Mouse (Mus musculus): Measurements from ENCODE around the gene Fance. TPM values are rescaled to one million over a fixed set of nuclear protein-coding genes. Genes with fewer than 3 reads are reported as not detected.

Gene Fance
- polyA plus RNA-seq, 2 experiments = 5.5 to 9.4 TPM

- H3K4me1 ChIP-seq (replicated peaks; ENCODE audit: control insufficient read depth in 2 of 2, insufficient read depth in 2 of 2, low read length in 1 of 2) = peaks cover 3 to 4% of the 10 kb centered on the region in 2 experiments; a peak in 1 of 4 replicates
- H3K36me3 ChIP-seq (replicated peaks; ENCODE audit: control insufficient read depth, insufficient read depth, low read depth) = no peaks in the 10 kb centered on the region
- 69% methylated on average over 7 of the region's 7 CpGs for WGBS (ENCODE audit: insufficient replicate concordance)
These were observed 24.2 kb downstream of the Fance start for GRCm38 (mm10) chr17:28337547-28337946.

GRCm38 (mm10) chr17:28340578-28340977, 27.3 kb downstream of the Fance start:
- DNase-seq (ENCODE audit: low read depth in 3 of 3, low spot score in 3 of 3) (no peak), ATAC-seq (ENCODE audit: insufficient read depth) (no peak)
- Histone ChIP-seq H3K27ac (no peak overlapping the region), H3K4me1 (replicated peaks; ENCODE audit: control insufficient read depth in 2 of 2, insufficient read depth in 2 of 2, low read length in 1 of 2) (peaks cover 3 to 4% of the 10 kb centered on the region in 2 experiments; a peak in 1 of 4 replicates), H3K4me3 (ENCODE audit: insufficient read depth in 1 of 2, low read depth in 2 of 2, low read length in 2 of 2) (no peak overlapping the region), H3K36me3 (replicated peaks; ENCODE audit: control insufficient read depth, insufficient read depth, low read depth) (no peaks in the 10 kb centered on the region), H3K4me2 (ENCODE audit: low read depth) (peak overlapping the region; percentile 16), H3K9ac (replicated peaks) (no peak overlapping the region), H3K27me3 (ENCODE audit: control insufficient read depth, insufficient read depth, low read length) (no peaks in the 10 kb centered on the region), H3K9me3 (ENCODE audit: control insufficient read depth, low read length) (no peaks in the 10 kb centered on the region)
- 48% methylated on average over 7 of the region's 7 CpGs for WGBS (ENCODE audit: insufficient replicate concordance)
- TF ChIP-seq CTCF (IDR thresholded peaks at IDR 0.05; ENCODE audit: low read depth) (no peak), EP300 (IDR thresholded peaks at IDR 0.05; ENCODE audit: low read depth) (no peak)

More at GRCm38 (mm10) chr17:28337547-28337946, 24.2 kb downstream of the Fance start:
- Histone ChIP-seq H3K27ac (no peak overlapping the region), H3K27me3 (ENCODE audit: control insufficient read depth, insufficient read depth, low read length) (no peaks in the 10 kb centered on the region), H3K4me3 (ENCODE audit: insufficient read depth in 1 of 2, low read depth in 2 of 2, low read length in 2 of 2) (no peak overlapping the region), H3K9ac (replicated peaks) (no peak overlapping the region), H3K4me2 (ENCODE audit: low read depth) (no peak overlapping the region), H3K9me3 (ENCODE audit: control insufficient read depth, low read length) (no peaks in the 10 kb centered on the region)
- TF ChIP-seq EP300 (IDR thresholded peaks at IDR 0.05; ENCODE audit: low read depth) (no peak), CTCF (IDR thresholded peaks at IDR 0.05; ENCODE audit: low read depth) (no peak)
- DNase-seq (ENCODE audit: low read depth in 3 of 3, low spot score in 3 of 3) = no peak
- no peak for ATAC-seq (ENCODE audit: insufficient read depth)

GRCm38 (mm10) chr17:28341091-28341490, 27.8 kb downstream of the Fance start:
- peaks cover 3 to 4% of the 10 kb centered on the region in 2 experiments; a peak in 2 of 4 replicates for H3K4me1 ChIP-seq (replicated peaks; ENCODE audit: control insufficient read depth in 2 of 2, insufficient read depth in 2 of 2, low read length in 1 of 2)
- no peak overlapping the region for H3K4me3 ChIP-seq (ENCODE audit: insufficient read depth in 1 of 2, low read depth in 2 of 2, low read length in 2 of 2)
- H3K9me3 ChIP-seq (ENCODE audit: control insufficient read depth, low read length) = no peaks in the 10 kb centered on the region
- H3K4me2 ChIP-seq (ENCODE audit: low read depth) = peak overlapping the region; percentile 16
- WGBS (ENCODE audit: insufficient replicate concordance) = 9% methylated on average over 24 of the region's 26 CpGs
- peak in 1 of 3 experiments; percentile 46 for DNase-seq (ENCODE audit: low read depth in 3 of 3, low spot score in 3 of 3)
- no peaks in the 10 kb centered on the region for H3K36me3 ChIP-seq (replicated peaks; ENCODE audit: control insufficient read depth, insufficient read depth, low read depth)
- ATAC-seq (ENCODE audit: insufficient read depth) = peak; percentile 66
- no peaks in the 10 kb centered on the region for H3K27me3 ChIP-seq (ENCODE audit: control insufficient read depth, insufficient read depth, low read length)
- no peak overlapping the region for H3K9ac ChIP-seq (replicated peaks)
- TF ChIP-seq EP300 (IDR thresholded peaks at IDR 0.05; ENCODE audit: low read depth) = no peak
- TF ChIP-seq CTCF (IDR thresholded peaks at IDR 0.05; ENCODE audit: low read depth) = no peak
- no peak overlapping the region for H3K27ac ChIP-seq

- Histone ChIP-seq H3K9me3 (ENCODE audit: control insufficient read depth, low read length) (no peaks in the 10 kb centered on the region), H3K4me3 (ENCODE audit: insufficient read depth in 1 of 2, low read depth in 2 of 2, low read length in 2 of 2) (no peak overlapping the region), H3K36me3 (replicated peaks; ENCODE audit: control insufficient read depth, insufficient read depth, low read depth) (no peaks in the 10 kb centered on the region), H3K4me1 (replicated peaks; ENCODE audit: control insufficient read depth in 2 of 2, insufficient read depth in 2 of 2, low read length in 1 of 2) (peaks cover 3 to 4% of the 10 kb centered on the region in 2 experiments; a peak in 3 of 4 replicates), H3K4me2 (ENCODE audit: low read depth) (no peak overlapping the region), H3K27me3 (ENCODE audit: control insufficient read depth, insufficient read depth, low read length) (peaks cover 3% of the 10 kb centered on the region), H3K27ac (no peak overlapping the region), H3K9ac (replicated peaks) (no peak overlapping the region)
- ATAC-seq (ENCODE audit: insufficient read depth) = no peak
- DNase-seq (ENCODE audit: low read depth in 3 of 3, low spot score in 3 of 3) = no peak
- TF ChIP-seq EP300 (IDR thresholded peaks at IDR 0.05; ENCODE audit: low read depth) (no peak), CTCF (IDR thresholded peaks at IDR 0.05; ENCODE audit: low read depth) (no peak)
- 51% methylated on average over 4 of the region's 4 CpGs for WGBS (ENCODE audit: insufficient replicate concordance)
These were observed 30.8 kb downstream of the Fance start for GRCm38 (mm10) chr17:28344050-28344607.

- TF ChIP-seq CTCF (IDR thresholded peaks at IDR 0.05; ENCODE audit: low read depth) (no peak), EP300 (IDR thresholded peaks at IDR 0.05; ENCODE audit: low read depth) (no peak)
- Histone ChIP-seq H3K27me3 (ENCODE audit: control insufficient read depth, insufficient read depth, low read length) (peaks cover 8% of the 10 kb centered on the region), H3K27ac (no peak overlapping the region), H3K9me3 (ENCODE audit: control insufficient read depth, low read length) (no peaks in the 10 kb centered on the region), H3K4me3 (ENCODE audit: insufficient read depth in 1 of 2, low read depth in 2 of 2, low read length in 2 of 2) (no peak overlapping the region), H3K4me1 (replicated peaks; ENCODE audit: control insufficient read depth in 2 of 2, insufficient read depth in 2 of 2, low read length in 1 of 2) (peaks cover 3 to 4% of the 10 kb centered on the region in 2 experiments; a peak in 3 of 4 replicates), H3K4me2 (ENCODE audit: low read depth) (no peak overlapping the region), H3K9ac (replicated peaks) (no peak overlapping the region), H3K36me3 (replicated peaks; ENCODE audit: control insufficient read depth, insufficient read depth, low read depth) (no peaks in the 10 kb centered on the region)
- DNase-seq (ENCODE audit: low read depth in 3 of 3, low spot score in 3 of 3) (no peak), ATAC-seq (ENCODE audit: insufficient read depth) (no peak)
- WGBS (ENCODE audit: insufficient replicate concordance) = 55% methylated on average over 3 of the region's 3 CpGs
These were observed 31.4 kb downstream of the Fance start for GRCm38 (mm10) chr17:28344670-28345069.

Data from liver, embryonic 14.5 days (tissue).